Mouse (Mus musculus) monocyte, adult 2 months (primary cell): ENCODE data around the gene Gm21118.
"Not testable (repeated sequence)": the region's sequence is repeated elsewhere in the genome, so short reads cannot be mapped to it uniquely, and the experiment has no call there.

ENCODE experiments used
- DNase-seq, 2 experiments: peaks; one replicate each; pipeline ENCODE4 v3.0.0; 2022; ENCODE audit warnings: low spot score in 2 of 2, low read depth in 1 of 2

Gene Gm21118

DNA sequence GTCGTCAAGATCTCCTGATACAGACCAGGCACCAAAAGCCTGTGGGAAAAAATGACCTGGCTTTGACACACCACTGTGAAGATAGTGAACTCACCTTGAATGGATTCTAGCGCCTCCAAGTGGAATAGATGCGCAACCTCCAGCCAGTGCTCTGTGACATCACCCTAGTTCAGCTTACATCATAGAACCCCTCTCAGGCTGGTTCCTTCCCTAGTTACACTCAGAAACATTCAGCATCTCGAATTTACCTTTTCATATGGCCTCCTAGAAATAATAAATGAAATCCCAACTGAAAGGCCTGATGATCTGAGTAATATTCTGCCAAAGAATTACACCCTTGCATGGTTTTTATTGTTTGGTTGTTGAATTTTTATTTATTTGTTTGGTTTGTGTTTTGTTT is at the start of gene Gm21118:
Gm21118 (minus strand) TSS at position 101 of the 400 bp plus-strand sequence.
- DNase-seq = not testable (repeated sequence)

- not testable (repeated sequence) for DNase-seq
These were observed 29.7 kb upstream of the Gm21118 start, which contains the start of the genes Gm29423 and Gm29644 for GRCm38 (mm10) chrY:70303187-70303586. TSS of gene Gm29423 (minus strand) at chrY:70303287. TSS of gene Gm29644 (minus strand) at chrY:70303343.
